Mouse (Mus musculus) brain, embryonic 14.5 days (tissue): ENCODE measurements around the gene Arhgap27.

Source experiments
- CTCF ChIP-seq: fragments of 200-500 bp; IDR thresholded peaks from 2 replicates; pipeline ENCODE4 v1.5.1; 2012; ENCODE audit warnings: inconsistent platforms, mild to moderate bottlenecking, moderate library complexity, borderline replicate concordance; ENCODE audit not compliant: insufficient read depth, insufficient read length; ENCODE audit errors: extremely low read depth
- POLR2A ChIP-seq: fragments of 200-500 bp; IDR thresholded peaks from 2 replicates; pipeline ENCODE4 v1.6.1; 2012; ENCODE audit warnings: mild to moderate bottlenecking, inconsistent platforms, borderline replicate concordance; ENCODE audit not compliant: poor library complexity, insufficient read depth, insufficient read length, severe bottlenecking; ENCODE audit errors: extremely low read depth

- TF ChIP-seq CTCF (no peak), POLR2A (no peak)
Measured at GRCm38 (mm10) chr11:103386827-103387226, 23.3 kb upstream of the Arhgap27 start.
